Mouse (Mus musculus) E14TG2a.4 (cell line): ENCODE results near the gene Gbx1.

ENCODE experiments used
- CTCF ChIP-seq: conservative IDR thresholded peaks from 2 replicates; pipeline ENCODE4 v1.5.1; 2014; ENCODE audit warnings: low read length
- NANOG ChIP-seq: IDR thresholded peaks from 2 replicates; pipeline ENCODE4 v1.6.1; 2014; ENCODE audit warnings: borderline replicate concordance, low read length, mixed read lengths

GRCm38 (mm10) chr5:24541144-24541569 is 14.2 kb upstream of the Gbx1 start:
- TF ChIP-seq CTCF (no peak), NANOG (no peak)
